Mouse (Mus musculus) forelimb bud, embryonic 11.5 days (tissue): Measurements from ENCODE around the gene Slamf9.

Source experiments
- DNase-seq: peaks from one replicate; pipeline ENCODE4 v3.0.0-alpha.2; 2012; ENCODE audit warnings: low read depth, low spot score

The Slamf9 gene

GRCm38 (mm10) chr1:172475054-172475741 lies at the start of gene Slamf9:
Slamf9 (plus strand) TSS chr1:172475358.
- no peak for DNase-seq

DNA sequence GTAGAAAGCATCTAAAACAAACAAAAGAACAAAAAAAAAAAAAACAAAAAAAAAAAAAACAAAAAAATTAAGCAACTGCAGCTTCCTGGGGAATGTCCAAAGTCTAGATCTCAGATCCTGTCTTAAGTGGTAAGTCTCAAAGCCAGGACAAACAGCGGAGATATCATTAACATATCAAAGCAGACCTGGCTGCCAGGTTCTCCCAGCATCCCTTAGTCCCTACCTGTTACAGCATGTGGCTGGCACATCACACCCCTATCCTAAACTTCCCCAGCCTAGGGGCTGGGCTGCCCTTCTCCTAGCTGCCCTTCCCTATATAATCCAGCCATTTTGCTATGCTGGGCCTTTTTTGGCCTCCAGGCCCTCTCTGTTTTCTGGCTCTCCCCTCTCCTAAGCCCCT lies 48.7 kb upstream of the Slamf9 start:
- DNase-seq: no peak

DNA sequence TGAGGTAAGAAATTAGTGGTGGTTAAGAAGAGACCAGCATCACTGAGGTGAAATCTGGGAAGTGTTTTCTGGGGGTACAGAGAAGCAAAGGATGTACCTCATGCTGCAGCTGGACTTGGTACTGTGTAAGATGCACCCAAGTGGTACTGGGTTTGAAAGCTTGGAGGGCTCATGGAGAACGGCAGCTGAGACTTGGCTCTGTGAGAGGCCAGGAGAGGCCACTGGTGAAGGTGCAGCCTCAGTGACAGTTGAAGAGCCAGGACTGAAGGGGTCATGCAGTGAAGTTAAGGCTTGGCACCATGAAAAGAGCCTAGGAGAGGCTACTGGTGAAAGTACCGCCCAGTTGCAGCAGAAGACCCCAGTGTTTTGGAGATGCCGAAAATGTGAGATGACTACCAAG lies 47.3 kb upstream of the Slamf9 start:
- no peak for DNase-seq

DNA sequence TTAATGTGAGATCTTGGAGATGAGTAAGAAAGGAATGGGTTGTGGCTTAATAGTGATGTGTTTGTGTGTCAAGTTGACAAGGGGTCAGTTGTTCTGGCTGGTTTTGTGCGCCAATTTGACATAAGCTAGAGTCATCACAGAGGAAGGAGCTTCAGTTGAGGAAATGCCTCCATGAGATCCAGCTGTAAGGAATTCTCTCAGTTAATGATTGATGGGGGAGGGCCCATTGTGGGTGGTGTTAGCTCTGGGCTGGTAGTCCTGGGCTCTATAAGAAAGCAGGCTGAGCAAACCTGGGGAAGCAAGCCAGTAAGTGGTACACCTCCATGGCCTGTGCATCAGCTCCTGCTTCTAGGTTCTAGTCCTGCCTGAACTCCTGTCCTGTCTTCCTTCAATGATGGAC lies 46.5 kb upstream of the Slamf9 start:
- no peak for DNase-seq

- DNase-seq: no peak
Observed at GRCm38 (mm10) chr1:172430731-172431220, 44.4 kb upstream of the Slamf9 start.

DNA sequence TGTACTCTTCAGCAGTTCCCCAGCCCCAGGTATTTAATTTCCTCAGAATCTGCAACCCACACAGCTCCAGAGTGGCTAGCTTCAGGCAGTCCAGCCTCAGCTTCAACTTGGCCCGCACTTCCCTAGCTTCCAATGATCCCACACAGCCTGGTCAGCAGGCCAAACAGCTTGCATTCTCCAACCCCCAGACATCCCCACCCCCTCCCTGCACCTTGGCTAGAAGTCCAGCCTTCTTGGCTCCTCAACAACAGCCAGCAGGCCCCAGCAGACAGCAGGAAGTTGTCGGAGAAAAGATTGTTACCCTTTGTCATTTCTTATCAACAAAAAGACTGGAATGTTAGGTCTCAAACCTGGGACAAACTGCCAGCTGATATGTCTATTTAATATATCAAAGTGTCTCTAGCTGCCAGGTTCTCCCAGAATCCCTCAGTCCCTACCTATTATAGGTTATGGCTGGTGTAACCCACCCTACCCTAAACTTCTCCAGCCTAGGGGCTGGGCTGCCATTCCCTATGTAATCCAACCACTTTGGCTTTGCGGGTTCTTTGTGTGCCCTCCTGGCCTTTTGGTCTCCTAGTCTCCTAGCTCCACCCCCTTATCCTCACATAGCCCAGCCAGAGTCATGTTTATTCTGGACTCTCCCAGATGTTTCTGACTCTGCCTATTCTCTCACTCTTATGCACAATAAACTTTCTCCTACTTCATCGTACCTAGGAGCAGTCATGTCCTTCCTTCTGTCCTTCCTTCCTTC lies 43.1 kb upstream of the Slamf9 start:
- no peak for DNase-seq

- DNase-seq: no peak
Observed at GRCm38 (mm10) chr1:172432587-172432955, 42.6 kb upstream of the Slamf9 start.

DNA sequence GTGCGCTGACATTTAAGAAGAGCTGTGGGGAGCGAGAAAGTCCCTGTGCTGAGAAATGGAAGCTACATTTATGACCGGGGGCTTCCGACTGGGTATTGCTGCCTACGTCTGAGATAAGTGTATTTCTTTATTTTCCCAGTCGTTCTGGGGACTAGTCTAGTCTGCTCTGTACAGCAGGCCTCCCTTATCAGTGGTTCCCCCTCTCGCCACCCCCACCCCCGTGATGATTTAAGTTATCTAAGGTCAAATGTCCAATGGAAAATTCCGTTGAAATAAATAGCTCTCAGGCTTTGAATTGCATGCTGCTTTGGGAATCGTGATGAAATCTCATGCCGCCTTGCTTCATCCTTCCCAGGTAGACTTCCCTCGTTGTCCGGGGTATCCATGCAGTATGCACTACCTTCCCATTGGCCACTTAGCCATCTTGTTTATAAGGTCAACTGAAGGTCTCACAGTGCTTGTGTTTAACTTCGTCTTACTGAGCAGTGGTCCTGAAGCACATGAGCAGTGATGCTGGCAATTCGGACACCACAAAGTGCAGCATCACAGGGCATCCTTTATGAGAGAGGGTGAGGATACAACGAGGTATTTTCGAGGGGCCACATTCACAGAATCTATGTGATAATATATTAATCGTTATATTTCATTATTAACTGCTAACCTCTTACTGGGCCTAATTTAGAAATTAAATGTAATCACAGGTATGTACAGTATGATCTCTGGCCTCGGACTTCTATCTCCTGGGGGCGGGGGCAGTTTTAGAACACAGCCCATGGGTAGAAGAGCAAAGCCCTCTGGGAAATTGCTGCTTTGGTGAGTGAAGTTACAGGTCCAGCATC lies 41.9 kb upstream of the Slamf9 start:
- no peak for DNase-seq

DNA sequence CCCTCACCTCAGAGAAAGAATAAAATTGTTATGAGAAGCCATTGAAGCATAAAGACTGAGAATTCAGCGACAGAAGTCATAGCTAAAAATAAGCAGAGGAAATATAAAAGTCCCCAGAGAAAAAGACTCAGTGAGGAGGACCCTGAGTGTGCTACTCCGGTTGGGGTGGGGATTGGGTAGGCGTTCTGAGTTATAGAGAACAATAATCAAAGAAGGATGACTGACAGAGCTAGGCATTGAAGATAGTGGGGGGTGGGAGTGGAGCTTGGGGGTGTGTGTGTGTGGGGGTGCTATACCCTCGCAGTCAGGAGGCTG lies 41.4 kb upstream of the Slamf9 start:
- DNase-seq: no peak

DNA sequence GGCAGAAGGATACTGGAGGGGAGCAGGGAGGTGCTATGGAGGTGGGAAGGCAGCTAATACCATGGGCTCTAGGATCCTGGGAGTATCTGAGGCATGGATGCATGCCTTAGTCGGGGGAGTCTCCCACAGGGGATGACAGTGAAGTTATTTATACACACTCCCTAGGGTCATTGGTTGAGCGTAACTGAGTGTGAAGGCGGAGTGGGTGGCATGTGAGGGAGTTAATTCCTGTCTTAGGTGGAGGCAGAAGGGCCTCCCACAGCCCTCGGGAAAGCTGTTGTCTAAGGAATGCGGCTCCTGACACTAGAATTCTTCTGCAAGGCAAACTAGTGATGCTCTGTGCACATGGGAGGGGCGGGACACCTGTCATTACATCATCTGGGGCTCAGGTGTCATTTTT lies 38.4 kb upstream of the Slamf9 start:
- peak; percentile 25 for DNase-seq

DNA sequence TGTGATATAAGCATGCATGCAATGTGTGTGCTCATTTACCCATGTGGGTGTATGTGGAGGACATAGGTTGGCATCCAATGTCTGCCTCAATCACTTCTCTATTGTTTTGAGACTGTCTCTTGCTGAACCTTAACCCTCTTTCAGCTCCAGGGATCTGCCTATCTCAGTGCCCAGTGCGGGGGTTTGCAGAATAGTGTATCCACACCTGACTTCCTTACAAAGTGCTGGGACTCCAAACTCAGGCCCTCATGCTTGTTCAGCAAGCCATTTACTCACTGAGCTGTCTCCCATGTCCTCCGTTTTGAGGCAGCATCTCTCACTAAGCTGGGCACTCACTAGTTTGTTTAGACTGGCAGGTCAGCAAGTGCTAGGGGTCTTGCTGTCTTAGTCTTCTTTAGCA lies 36.5 kb upstream of the Slamf9 start:
- DNase-seq: no peak

- DNase-seq: no peak
Observed at GRCm38 (mm10) chr1:172440521-172440920, 34.6 kb upstream of the Slamf9 start.

DNA sequence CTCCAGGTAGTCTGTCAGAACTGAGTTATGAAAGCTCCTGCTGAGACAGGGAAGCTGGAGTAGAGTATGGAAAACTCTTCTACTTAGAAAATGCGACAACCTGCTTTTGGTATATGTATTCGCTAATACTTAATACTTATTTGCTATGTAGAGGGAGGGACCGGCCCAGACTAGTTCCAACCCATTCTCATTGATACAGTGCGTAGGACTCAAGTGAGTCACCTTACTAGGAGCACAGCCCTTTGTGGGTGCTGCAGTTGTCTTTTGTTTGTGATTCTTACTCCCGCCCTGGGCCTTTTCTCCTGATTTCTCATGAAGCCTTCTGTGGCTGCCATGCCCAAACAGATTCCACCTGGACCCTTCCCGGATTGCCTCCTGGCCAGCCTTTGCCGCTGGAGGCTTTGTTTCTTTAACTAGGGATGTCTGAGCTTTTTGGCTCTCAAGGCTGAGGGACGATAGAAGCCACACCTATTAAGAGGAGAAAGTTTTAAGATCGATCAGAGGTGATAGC lies 33.2 kb upstream of the Slamf9 start:
- DNase-seq: no peak

- no peak for DNase-seq
Observed at GRCm38 (mm10) chr1:172450226-172450625, 24.9 kb upstream of the Slamf9 start.

DNA sequence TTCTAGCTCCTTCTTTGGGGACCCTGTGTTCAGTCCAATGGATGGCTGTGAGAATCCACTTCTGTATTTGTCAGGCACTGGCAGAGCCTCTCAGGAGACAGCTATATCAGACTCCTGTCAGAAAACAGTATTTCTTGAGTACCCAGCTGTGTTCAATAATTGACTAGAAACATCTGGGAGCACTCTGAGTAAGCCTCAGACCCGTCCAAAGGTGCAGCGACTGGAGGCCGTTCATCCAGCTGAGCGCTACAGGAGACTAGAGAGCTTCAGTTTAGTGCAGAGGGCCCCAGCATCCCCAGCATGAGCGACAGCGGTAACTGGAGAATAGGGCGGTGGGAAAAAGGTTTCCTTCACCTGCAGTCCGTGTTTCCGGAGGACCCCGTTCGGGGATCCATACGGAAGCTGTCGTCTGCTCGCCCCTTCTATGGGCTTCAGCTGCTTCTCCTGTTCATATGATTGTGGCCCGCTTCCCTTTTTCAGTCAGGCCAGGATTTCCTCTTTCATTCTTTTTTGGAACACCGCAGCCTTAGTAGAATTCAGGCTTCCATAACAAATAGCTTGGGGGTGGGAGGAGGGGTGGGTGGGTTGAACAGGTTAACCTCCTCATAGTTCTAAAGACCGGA lies 24.2 kb upstream of the Slamf9 start:
- no peak for DNase-seq

DNA sequence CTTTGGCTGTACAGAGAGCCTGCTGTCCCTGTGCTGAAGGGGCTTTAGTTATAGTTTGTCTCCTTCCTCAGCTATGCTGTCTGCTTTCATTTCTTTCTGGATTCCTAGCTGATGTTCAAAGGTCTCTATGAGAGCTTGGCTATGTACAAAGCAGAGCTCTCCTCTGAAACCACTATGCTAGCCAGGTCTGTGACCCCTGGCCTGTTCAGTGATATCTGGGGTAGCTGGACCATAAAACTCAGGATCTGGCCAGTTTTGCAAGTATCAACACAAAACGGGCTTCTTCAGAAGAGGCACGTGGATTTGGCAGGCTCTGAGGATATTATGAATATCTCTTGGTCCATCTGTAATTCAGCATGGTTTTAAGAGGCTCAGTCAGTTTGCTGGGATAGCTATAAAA lies 22.2 kb upstream of the Slamf9 start:
- no peak for DNase-seq

DNA sequence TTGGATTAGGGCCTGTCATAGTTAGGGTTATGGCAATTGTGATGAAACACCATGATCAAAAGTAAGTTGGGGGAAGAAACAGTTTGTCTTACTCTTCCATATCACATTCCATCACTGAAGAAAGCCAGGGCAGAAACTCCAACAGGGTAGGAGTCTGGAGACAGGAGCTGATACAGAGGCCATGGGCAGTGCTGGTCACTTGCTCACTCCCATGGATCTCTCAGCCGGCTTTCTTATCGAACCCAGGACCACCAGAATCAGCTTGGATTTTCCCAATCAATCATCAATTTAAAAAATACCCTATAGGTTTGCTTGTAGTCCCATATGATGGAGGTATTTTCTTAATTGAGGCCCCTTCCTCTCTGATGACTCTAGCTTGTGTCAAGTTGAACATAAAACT lies 21.3 kb upstream of the Slamf9 start:
- no peak for DNase-seq

- DNase-seq: no peak
Observed at GRCm38 (mm10) chr1:172455416-172455815, 19.7 kb upstream of the Slamf9 start.

DNA sequence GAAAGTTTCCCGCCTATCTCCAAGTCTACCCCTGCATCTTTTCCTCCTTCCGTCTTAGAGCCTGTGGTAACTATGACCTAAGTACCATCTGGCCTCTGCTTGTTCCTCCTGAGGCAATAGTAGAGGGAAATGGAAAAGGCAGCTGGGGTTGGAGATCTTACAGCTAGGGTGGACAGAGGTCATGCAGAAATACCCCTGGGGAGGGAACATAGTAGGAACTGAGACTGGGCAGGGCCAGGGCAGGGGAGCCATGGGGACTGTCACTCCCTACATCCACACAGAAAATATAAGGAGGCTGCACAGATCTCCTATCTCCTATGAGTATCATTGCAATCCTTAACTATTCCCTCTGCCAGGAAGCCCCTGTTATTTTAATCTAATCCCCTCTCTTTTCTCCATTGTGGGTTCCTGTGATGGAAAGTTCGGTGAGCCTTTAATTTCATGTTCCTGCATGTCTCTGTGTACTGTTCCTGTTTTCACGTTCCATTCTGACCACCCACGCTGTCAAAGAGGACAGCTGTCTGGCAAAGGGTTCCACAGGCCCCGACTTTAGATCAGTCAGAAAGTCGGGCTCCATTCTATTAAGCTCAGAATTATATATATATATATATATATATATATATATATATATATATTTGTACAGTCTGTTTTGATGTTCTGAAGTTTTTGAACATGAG lies 19.0 kb upstream of the Slamf9 start:
- no peak for DNase-seq

DNA sequence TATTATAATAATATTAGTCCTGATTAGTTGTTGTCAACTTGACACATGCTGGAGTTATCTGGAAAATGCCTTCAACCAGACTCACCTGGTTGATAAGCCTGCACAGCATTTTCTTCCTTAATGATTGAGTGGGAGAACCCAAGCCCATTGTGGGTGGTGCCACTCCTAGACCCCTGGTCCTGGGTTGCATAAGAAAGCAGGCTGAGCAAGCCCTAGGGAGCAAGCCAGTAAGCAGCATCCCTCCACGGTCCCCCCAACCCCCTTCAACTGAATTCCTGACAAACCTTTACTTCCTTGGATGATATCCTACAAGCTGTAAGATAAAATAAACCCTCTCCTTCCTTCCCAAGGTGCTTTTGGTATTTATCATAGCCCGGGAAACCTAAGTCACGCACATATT lies 18.0 kb upstream of the Slamf9 start:
- no peak for DNase-seq

- DNase-seq: no peak
Observed at GRCm38 (mm10) chr1:172458041-172458440, 17.1 kb upstream of the Slamf9 start.
